Mouse (Mus musculus) ZHBTc4 (cell line): ENCODE measurements around the gene Sgms1.

ENCODE experiments used
- DNase-seq: peaks from one replicate; pipeline ENCODE4 v3.0.0-alpha.2; 2011; ENCODE audit warnings: low read depth, low spot score

The Sgms1 gene

DNA sequence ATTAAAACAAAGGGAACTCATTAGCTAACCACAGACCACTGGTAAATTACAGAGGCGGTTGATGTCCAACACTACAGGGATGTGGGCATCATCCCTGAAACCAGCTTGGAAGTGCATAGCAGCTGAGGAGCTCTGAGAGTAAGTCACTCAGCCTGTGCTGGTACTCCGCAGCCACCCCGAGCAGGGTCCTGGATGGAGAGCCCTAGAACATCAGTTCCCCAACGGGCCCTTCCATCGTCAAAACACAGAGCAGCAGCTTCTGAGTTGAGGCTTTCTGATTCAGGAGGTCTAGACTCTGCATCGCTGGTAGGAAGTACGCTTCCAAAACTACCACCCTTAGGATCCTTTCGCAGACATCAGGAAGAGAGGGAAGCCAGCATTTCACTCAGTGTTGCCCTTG is 5.8 kb downstream of the Sgms1 start:
- no peak for DNase-seq

GRCm38 (mm10) chr19:32381511-32381961 is 8.0 kb downstream of the Sgms1 start:
- DNase-seq = no peak

DNA sequence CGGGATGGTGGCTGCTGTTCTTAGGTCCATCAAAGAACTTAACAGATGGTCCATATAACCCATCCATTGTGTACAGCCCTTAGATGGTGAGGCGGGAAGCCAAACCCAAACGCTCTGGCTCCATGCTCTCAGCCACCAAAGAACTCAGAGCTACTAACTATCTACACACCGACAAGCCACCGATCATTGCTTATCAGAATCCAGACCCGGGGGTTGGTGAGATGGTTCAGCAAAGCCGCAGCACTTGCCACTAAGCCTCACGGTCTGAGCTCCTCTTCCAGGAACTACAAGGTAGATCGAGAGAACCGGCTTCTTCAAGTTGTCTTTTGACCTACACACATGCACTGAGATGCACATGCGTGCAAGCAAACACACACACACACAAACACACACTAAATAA is 8.8 kb downstream of the Sgms1 start:
- DNase-seq = no peak

DNA sequence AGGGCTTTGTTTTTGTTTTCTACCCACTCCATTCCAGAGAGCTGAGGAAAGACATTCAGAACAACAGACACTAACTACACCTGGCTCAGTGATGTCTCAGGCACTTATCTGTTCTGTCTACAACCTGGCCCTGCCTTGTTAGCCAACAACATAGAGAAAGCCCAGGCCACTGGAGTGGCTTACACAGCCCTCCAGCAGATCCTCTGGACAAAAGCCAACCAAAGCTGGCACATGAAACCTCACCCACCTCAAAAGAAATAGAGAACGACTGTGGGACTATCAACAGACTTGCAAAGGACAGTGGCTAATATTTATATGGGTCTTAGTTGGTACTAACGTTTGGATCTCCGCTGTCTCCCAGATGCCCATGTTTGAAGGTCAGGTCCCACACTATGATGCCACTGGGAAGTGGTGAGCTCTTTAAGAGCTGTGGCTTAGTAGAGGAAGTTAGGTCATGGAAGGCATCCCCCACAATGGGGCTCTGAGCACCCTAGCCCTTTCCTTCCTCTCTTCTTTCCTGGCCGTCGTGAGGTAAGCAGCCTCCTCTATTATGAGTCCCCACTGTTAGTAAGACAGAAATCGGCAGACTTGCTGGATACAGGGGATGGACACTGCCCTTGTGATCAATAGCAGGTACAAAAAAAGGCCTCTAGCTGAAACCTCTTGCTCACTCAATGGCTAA is 10.1 kb downstream of the Sgms1 start:
- no peak for DNase-seq

DNA sequence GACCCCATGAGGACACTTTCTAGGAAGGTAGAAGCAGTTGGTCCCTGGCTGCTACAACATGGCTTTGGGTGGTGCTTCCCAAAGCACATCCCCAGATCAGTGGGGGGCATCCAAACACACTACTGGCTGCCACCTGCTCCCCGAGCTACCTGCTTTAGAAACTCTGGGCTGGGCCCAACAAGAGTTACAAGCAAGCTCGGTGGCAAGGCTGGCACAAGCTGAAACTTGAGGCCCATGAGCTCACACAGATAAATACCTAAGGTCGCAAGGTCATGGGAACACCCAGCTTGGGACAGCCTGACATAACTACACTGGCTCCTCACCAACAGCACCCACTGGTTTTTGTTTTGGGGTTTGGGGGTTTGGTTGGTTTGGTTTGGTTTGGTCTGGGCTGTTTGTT is 10.9 kb downstream of the Sgms1 start:
- DNase-seq = no peak

GRCm38 (mm10) chr19:32377701-32378325 is 11.7 kb downstream of the Sgms1 start:
- no peak for DNase-seq

GRCm38 (mm10) chr19:32376886-32377535 is 12.5 kb downstream of the Sgms1 start:
- no peak for DNase-seq

DNA sequence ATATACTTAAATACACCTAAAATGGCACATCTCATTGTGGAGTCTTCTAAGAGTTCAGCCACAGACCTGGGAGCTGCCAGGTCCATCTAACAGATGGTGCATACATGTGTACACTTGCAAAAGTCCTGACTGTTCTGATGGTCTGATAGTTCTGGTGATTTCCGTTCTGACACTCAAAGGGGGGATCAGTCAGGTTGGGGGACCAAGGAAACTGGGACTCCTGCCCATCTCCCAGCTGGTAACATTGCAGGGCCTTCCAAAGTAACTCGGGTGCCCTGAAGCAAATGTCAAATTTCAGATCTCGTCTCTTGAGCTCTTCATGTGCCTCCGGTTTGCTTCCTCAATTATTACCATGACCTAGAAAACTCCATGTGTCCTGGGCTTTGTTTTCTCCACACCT is 13.5 kb downstream of the Sgms1 start:
- DNase-seq = no peak

GRCm38 (mm10) chr19:32375473-32375985 is 14.0 kb downstream of the Sgms1 start:
- no peak for DNase-seq

- no peak for DNase-seq
Measured at GRCm38 (mm10) chr19:32374751-32375150, 14.8 kb downstream of the Sgms1 start.

- no peak for DNase-seq
Measured at GRCm38 (mm10) chr19:32373865-32374655, 15.5 kb downstream of the Sgms1 start.

- no peak for DNase-seq
Measured at GRCm38 (mm10) chr19:32372373-32372772, 17.1 kb downstream of the Sgms1 start.

DNA sequence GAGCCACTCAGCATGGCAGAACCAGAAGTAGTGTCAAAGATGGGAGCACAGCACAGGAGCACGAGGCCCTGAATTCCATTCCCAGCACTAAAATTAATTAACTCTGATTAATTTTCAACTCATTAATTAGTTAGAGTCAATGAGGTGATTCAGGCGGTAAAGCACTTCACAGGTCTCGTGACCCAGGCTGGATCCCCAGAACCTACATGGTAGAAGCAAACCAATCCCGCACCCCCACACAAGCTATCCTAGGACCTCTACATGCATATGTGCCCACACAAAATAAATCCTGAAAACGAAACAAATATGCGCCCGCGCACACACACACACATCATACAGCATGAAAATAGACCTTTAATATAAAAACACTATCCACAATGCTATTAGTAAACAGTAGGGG is 22.2 kb downstream of the Sgms1 start:
- DNase-seq = no peak

DNA sequence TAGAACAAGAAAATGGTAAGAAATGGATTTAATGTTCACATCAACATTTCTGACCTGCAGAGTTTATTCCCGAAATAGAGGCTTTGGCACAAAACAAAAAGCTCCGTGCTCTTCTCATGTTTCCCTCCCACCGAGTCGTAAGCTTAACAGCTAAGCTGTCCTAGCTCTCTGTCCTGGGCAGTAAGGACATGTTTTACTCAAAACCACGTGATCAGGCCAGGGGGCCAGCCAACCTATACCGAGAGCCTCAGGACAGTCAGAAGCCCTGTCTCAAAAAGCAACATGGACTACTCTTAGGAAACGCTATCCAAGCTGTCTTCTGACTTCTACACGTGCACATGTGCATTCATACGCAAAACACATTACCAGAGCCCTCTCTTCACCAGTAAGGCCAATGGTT is 23.1 kb downstream of the Sgms1 start:
- no peak for DNase-seq

GRCm38 (mm10) chr19:32365111-32365510 is 24.4 kb downstream of the Sgms1 start:
- DNase-seq = no peak

DNA sequence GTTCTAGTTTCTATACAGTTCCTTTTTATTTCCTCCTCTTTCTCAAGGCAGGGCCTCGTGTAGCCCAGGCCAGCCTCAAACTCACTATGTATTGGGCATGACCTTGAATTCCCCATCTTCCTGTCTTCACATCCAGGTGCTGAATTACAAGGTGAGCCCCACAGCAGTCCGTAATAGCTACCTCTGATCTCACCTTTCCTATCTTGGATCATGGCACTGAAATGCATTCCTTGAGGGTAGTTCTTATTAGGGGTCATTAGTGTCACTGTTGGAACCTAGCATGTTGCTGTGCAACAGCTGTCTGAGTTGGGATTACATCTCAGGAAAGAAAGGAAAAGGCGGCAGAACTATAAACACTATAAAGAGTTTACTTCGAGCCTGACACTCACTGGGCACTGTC is 25.9 kb downstream of the Sgms1 start:
- DNase-seq = no peak

GRCm38 (mm10) chr19:32362520-32362919 is 27.0 kb downstream of the Sgms1 start:
- no peak for DNase-seq

- DNase-seq = no peak
Measured at GRCm38 (mm10) chr19:32360989-32361698, 28.4 kb downstream of the Sgms1 start.

- DNase-seq = no peak
Measured at GRCm38 (mm10) chr19:32360546-32360945, 29.0 kb downstream of the Sgms1 start.

DNA sequence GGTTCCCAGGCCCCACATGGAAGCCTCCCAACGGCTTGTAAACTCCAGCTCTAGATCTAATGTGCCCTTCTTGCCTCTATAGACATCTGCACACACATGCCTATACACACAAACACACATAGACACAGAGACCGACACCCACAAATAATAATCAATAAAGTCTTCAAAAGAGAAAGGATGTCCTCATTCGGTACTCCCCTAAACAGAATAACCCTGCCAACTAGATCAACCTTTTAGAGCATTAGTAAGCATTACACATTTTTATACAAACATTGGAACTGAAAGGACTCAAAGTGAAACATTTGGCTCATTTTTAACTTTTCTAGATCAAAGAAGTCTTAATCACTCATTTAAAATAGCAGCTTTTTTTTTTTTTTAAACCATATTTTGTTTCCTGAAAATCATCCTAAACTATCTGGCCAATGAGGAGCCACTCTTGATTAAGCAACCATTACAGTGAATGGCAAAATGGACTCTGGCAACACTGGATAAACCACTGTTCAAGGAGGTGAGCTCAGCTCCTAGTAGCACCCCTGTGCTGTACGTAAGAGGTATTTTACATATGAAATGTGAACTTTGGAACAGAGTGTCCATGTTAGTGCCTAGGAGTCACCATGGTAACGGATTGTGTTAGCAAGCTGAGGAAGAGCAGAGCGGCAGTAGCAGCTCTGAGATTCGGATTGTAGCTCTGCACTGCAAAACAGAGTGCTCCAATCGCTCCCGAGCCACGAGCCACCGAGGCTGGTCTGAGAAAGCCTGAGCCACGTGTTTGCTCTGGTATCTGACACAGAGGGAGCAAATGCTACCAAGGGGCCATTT is 30.6 kb downstream of the Sgms1 start:
- DNase-seq = peak; percentile 65
